Mouse (Mus musculus) forebrain, embryonic 12.5 days (tissue): Measurements from ENCODE around the gene Nectin4. TPM values are rescaled to one million over a fixed set of nuclear protein-coding genes. Genes with fewer than 3 reads are reported as not detected.

Experiments used
- ATAC-seq: fragments of 200-750 bp; cut with Nextera tagmentation; 2 replicates; pipeline ENCODE4 v1.8.0; 2017; ENCODE audit warnings: moderate TSS enrichment; ENCODE audit not compliant: low FRiP score
- H3K27ac ChIP-seq: fragments of 300-500 bp; sonication (generic); 2 replicates; pipeline ENCODE4 v1.5.1; 2016; ENCODE audit warnings: mild to moderate bottlenecking
- H3K27me3 ChIP-seq: fragments of 300-500 bp; sonication (generic); 2 replicates; pipeline ENCODE4 v1.6.1; 2016; ENCODE audit warnings: mild to moderate bottlenecking
- H3K36me3 ChIP-seq: fragments of 300-500 bp; sonication (generic); replicated peaks from 2 replicates; pipeline ENCODE4 v1.6.1; 2016; ENCODE audit warnings: mild to moderate bottlenecking
- H3K4me1 ChIP-seq: fragments of 300-500 bp; sonication (generic); 2 replicates; pipeline ENCODE4 v1.6.1; 2016
- H3K4me2 ChIP-seq: fragments of 300-500 bp; sonication (generic); 2 replicates; pipeline ENCODE4 v1.6.1; 2016; ENCODE audit warnings: mild to moderate bottlenecking, moderate library complexity
- H3K4me3 ChIP-seq: fragments of 300-500 bp; sonication (generic); replicated peaks from 2 replicates; pipeline ENCODE4 v1.5.1; 2016; ENCODE audit warnings: mild to moderate bottlenecking
- H3K9ac ChIP-seq: fragments of 300-500 bp; sonication (generic); 2 replicates; pipeline ENCODE4 v1.6.1; 2016; ENCODE audit warnings: mild to moderate bottlenecking
- H3K9me3 ChIP-seq: fragments of 300-500 bp; sonication (generic); 2 replicates; pipeline ENCODE4 v1.6.1; 2016
- WGBS: fragments of 180-500 bp; shearing (Covaris S2); methylation state at CpG from one replicate; pipeline ENCODE4 v1.1.7; 2016; 5-methylcytosine and 5-hydroxymethylcytosine counted together
- polyA plus RNA-seq: library from polyadenylated mRNA; unstranded; fragments of >200 nt; fragmentation: Nextera tagmentation; extraction: Ambion mirVana; gene quantifications from 2 replicates; pipeline ENCODE4 v1.2.1, GENCODE M21; 2016

Nectin4 gene
- polyA plus RNA-seq, 1 experiment from 2014 or later = 1.1 TPM

GRCm38 (mm10) chr1:171343922-171344677 lies 25.8 kb upstream of the Nectin4 start:
- Histone ChIP-seq H3K27me3 (no peaks in the 10 kb centered on the region), H3K36me3 (peaks cover 47% of the 10 kb centered on the region), H3K4me2 (no peak overlapping the region; the same call in 1 of the 2 replicates), H3K4me3 (no peak overlapping the region), H3K9ac (no peak overlapping the region), H3K9me3 (no peaks in the 10 kb centered on the region), H3K4me1 (peaks cover 29% of the 10 kb centered on the region), H3K27ac (no peak overlapping the region)
- no peak for ATAC-seq
- WGBS = 82% methylated on average over 9 of the region's 9 CpGs

- H3K36me3 ChIP-seq = peaks cover 40% of the 10 kb centered on the region
- H3K4me2 ChIP-seq = peak overlapping the region; percentile 79
- no peaks in the 10 kb centered on the region for H3K9me3 ChIP-seq
- no peaks in the 10 kb centered on the region for H3K27me3 ChIP-seq
- WGBS = 79% methylated on average over 9 of the region's 9 CpGs
- peak overlapping the region; percentile 91 for H3K4me3 ChIP-seq
- H3K9ac ChIP-seq = peak overlapping the region; percentile 82
- 0 out of 2 replicates have a peak, but pooled peaks have one; percentile 15 for ATAC-seq
- no peak overlapping the region for H3K27ac ChIP-seq
- H3K4me1 ChIP-seq = peaks cover 29% of the 10 kb centered on the region
These were observed 25.2 kb upstream of the Nectin4 start for GRCm38 (mm10) chr1:171344715-171345114.

- 2% methylated on average over 53 of the region's 53 CpGs for WGBS
- peak; percentile 94 for ATAC-seq
- peak within 1 kb of the TSS; percentile 73 for H3K27ac ChIP-seq
- peak within 1 kb of the TSS; percentile 79 for H3K4me2 ChIP-seq
- H3K4me1 ChIP-seq = peaks cover 29% of the 10 kb centered on the region
- no peaks in the 10 kb centered on the region for H3K9me3 ChIP-seq
- H3K27me3 ChIP-seq = no peaks in the 10 kb centered on the region
- H3K4me3 ChIP-seq = peak within 1 kb of the TSS; percentile 91
- peaks cover 33% of the 10 kb centered on the region for H3K36me3 ChIP-seq
- H3K9ac ChIP-seq = peak within 1 kb of the TSS; percentile 82
These were observed 24.4 kb upstream of the Nectin4 start, which contains the start of the genes Nit1 and Pfdn2 for GRCm38 (mm10) chr1:171345225-171346094. Gene Nit1, minus strand, starts transcription at chr1:171345646. Gene Pfdn2, plus strand, starts transcription at chr1:171345670.

GRCm38 (mm10) chr1:171346095-171346450 lies 23.8 kb upstream of the Nectin4 start:
- H3K27ac ChIP-seq = 0 out of 2 replicates have a peak overlapping the region, but pooled peaks have one; percentile 31
- H3K36me3 ChIP-seq = peaks cover 27% of the 10 kb centered on the region
- H3K9me3 ChIP-seq = no peaks in the 10 kb centered on the region
- under 1% methylated on average over 14 of the region's 14 CpGs for WGBS
- no peaks in the 10 kb centered on the region for H3K27me3 ChIP-seq
- peaks cover 29% of the 10 kb centered on the region for H3K4me1 ChIP-seq
- H3K4me2 ChIP-seq = peak overlapping the region; percentile 79
- H3K9ac ChIP-seq = peak overlapping the region; percentile 82
- H3K4me3 ChIP-seq = peak overlapping the region; percentile 91
- 0 out of 2 replicates have a peak, but pooled peaks have one; percentile 7 for ATAC-seq

GRCm38 (mm10) chr1:171348665-171349064 lies 21.2 kb upstream of the Nectin4 start:
- ATAC-seq = no peak
- Histone ChIP-seq H3K9me3 (no peaks in the 10 kb centered on the region), H3K36me3 (0 out of 2 replicates have a peak, but pooled peaks cover 2% of the 10 kb centered on the region), H3K4me2 (no peak overlapping the region), H3K4me1 (peaks cover 26% of the 10 kb centered on the region), H3K27me3 (no peaks in the 10 kb centered on the region), H3K9ac (no peak overlapping the region), H3K4me3 (no peak overlapping the region), H3K27ac (no peak overlapping the region)
- WGBS = 93% methylated on average over 3 of the region's 3 CpGs

GRCm38 (mm10) chr1:171349210-171349609 lies 20.7 kb upstream of the Nectin4 start:
- no peak overlapping the region for H3K4me3 ChIP-seq
- no peak overlapping the region for H3K4me2 ChIP-seq
- H3K4me1 ChIP-seq = peaks cover 22% of the 10 kb centered on the region
- WGBS = 96% methylated on average over 2 of the region's 2 CpGs
- ATAC-seq = no peak
- no peaks in the 10 kb centered on the region for H3K27me3 ChIP-seq
- H3K9me3 ChIP-seq = no peaks in the 10 kb centered on the region
- no peak overlapping the region for H3K27ac ChIP-seq
- H3K9ac ChIP-seq = no peak overlapping the region
- H3K36me3 ChIP-seq = no peaks in the 10 kb centered on the region

- no peaks in the 10 kb centered on the region for H3K27me3 ChIP-seq
- H3K4me3 ChIP-seq = no peak overlapping the region
- H3K4me2 ChIP-seq = no peak overlapping the region
- H3K4me1 ChIP-seq = peaks cover 6% of the 10 kb centered on the region
- WGBS = 71% methylated on average over 5 of the region's 5 CpGs
- ATAC-seq = no peak
- H3K36me3 ChIP-seq = peaks cover 21% of the 10 kb centered on the region
- no peak overlapping the region for H3K9ac ChIP-seq
- H3K9me3 ChIP-seq = no peaks in the 10 kb centered on the region
- H3K27ac ChIP-seq = no peak overlapping the region
These were observed 14.0 kb upstream of the Nectin4 start for GRCm38 (mm10) chr1:171355812-171356340.

- WGBS = 92% methylated on average over 2 of the region's 2 CpGs
- H3K4me2 ChIP-seq = no peak overlapping the region
- no peak overlapping the region for H3K27ac ChIP-seq
- H3K27me3 ChIP-seq = no peaks in the 10 kb centered on the region
- no peaks in the 10 kb centered on the region for H3K9me3 ChIP-seq
- H3K4me1 ChIP-seq = peaks cover 10% of the 10 kb centered on the region
- H3K36me3 ChIP-seq = peaks cover 21% of the 10 kb centered on the region
- no peak for ATAC-seq
- no peak overlapping the region for H3K4me3 ChIP-seq
- H3K9ac ChIP-seq = no peak overlapping the region
These were observed 13.1 kb upstream of the Nectin4 start for GRCm38 (mm10) chr1:171356814-171357213.

GRCm38 (mm10) chr1:171358421-171358820 lies 11.5 kb upstream of the Nectin4 start:
- Histone ChIP-seq H3K4me3 (no peak overlapping the region), H3K9me3 (no peaks in the 10 kb centered on the region), H3K27me3 (no peaks in the 10 kb centered on the region), H3K4me2 (no peak overlapping the region), H3K4me1 (peaks cover 10% of the 10 kb centered on the region), H3K9ac (no peak overlapping the region), H3K27ac (no peak overlapping the region), H3K36me3 (peaks cover 21% of the 10 kb centered on the region)
- ATAC-seq = no peak
- 78% methylated on average over 4 of the region's 4 CpGs for WGBS

GRCm38 (mm10) chr1:171360253-171360652 lies 9.6 kb upstream of the Nectin4 start:
- Histone ChIP-seq H3K27ac (peak overlapping the region; percentile 80), H3K9ac (peak overlapping the region; percentile 63), H3K9me3 (no peaks in the 10 kb centered on the region), H3K4me3 (peak overlapping the region; percentile 52), H3K4me1 (peaks cover 10% of the 10 kb centered on the region), H3K27me3 (no peaks in the 10 kb centered on the region), H3K36me3 (peaks cover 21% of the 10 kb centered on the region), H3K4me2 (peak overlapping the region; percentile 81)
- ATAC-seq = no peak
- 3% methylated on average over 23 of the region's 26 CpGs for WGBS

GRCm38 (mm10) chr1:171360656-171361055 lies 9.2 kb upstream of the Nectin4 start, which contains the start of gene Klhdc9:
Gene Klhdc9, minus strand, starts transcription at chr1:171360798.
- no peaks in the 10 kb centered on the region for H3K9me3 ChIP-seq
- peaks cover 21% of the 10 kb centered on the region for H3K36me3 ChIP-seq
- no peaks in the 10 kb centered on the region for H3K27me3 ChIP-seq
- peaks cover 10% of the 10 kb centered on the region for H3K4me1 ChIP-seq
- ATAC-seq = peak; percentile 96
- peak within 1 kb of the TSS; percentile 80 for H3K27ac ChIP-seq
- H3K9ac ChIP-seq = peak within 1 kb of the TSS; percentile 63
- peak within 1 kb of the TSS; percentile 52 for H3K4me3 ChIP-seq
- peak within 1 kb of the TSS; percentile 81 for H3K4me2 ChIP-seq
- under 1% methylated on average over 21 of the region's 21 CpGs for WGBS
